ENCODE assay signal across 24 mouse cellular contexts in genomic region chr5:122639986-122640385, GRCm38 (mm10). TPM values are rescaled to one million over a fixed set of nuclear protein-coding genes. Genes with fewer than 3 reads are reported as not detected.
A peak's percentile ranks its signal among the peaks of the same experiment; 100 is the strongest.
DNase-seq lines count a peak whose midpoint lies in the region; ATAC-seq and TF ChIP-seq lines count a peak whose summit lies in the region.
"Had no signal": no experiment of that assay in that cellular context is flagged by ENCODE, and none has a peak within 500 bp of the region (broad histone marks: within the 10 kb centered on the region; RNA-seq: fewer than 3 reads in every experiment).

No protein-coding gene starts in this region.

- peak; percentile 40 for TF ChIP-seq CTCF in liver, adult 2 months (IDR thresholded peaks at IDR 0.05; ENCODE audit: low read depth, low read length)
- peak; percentile 30; the same call in 1 of the 2 replicates for TF ChIP-seq CTCF in midbrain, postnatal 0 days (IDR thresholded peaks at IDR 0.05)

- WGBS in liver, adult 2 months = 91% methylated on average over 5 of the region's 5 CpGs
- 70% methylated on average over 5 of the region's 5 CpGs for WGBS in liver, embryonic 12.5 days (ENCODE audit: insufficient replicate concordance)
- WGBS in midbrain, postnatal 0 days = 87% methylated on average over 5 of the region's 5 CpGs
- WGBS in midbrain, embryonic 11.5 days = 85% methylated on average over 5 of the region's 5 CpGs

- DNase-seq in liver, adult 2 months (ENCODE audit: extremely low read depth, low read depth, low spot score) = no peak
- DNase-seq in midbrain, postnatal 0 days (ENCODE audit: low spot score) = no peak
- no peak for DNase-seq in midbrain, embryonic 11.5 days (ENCODE audit: low spot score, missing footprints)
- DNase-seq in R1 (ENCODE audit: low read depth, low spot score) = peak; percentile 44
- no peak for DNase-seq in layer of hippocampus, adult 18-20 months (ENCODE audit: low spot score in 2 of 2)
- no peak for DNase-seq in embryo, embryonic 11 days
- DNase-seq: adrenal gland, adult 8-10 months; cerebellum, adult 18-20 months; cerebellum, postnatal 14 days; heart, postnatal 10 days; kidney, postnatal 4 days; thymus, adult 2 months; thymus, postnatal 4 days had no signal

- no peak overlapping the region for H3K4me3 ChIP-seq in liver, adult 2 months (ENCODE audit: insufficient read depth, low read depth, low read length)
- H3K4me3 ChIP-seq in liver, embryonic 12.5 days = no peak overlapping the region
- H3K4me3 ChIP-seq in midbrain, postnatal 0 days (ENCODE audit: low read depth, low read length) = no peak overlapping the region
- H3K4me3 ChIP-seq in midbrain, embryonic 11.5 days (ENCODE audit: low read depth, low read length) = no peak overlapping the region
- H3K4me3 ChIP-seq: embryonic facial prominence, embryonic 12.5 days; kidney, embryonic 15.5 days; limb, embryonic 13.5 days; lung, embryonic 15.5 days; midbrain, embryonic 10.5 days; neural tube, embryonic 15.5 days had no signal

- no peak for TF ChIP-seq POLR2A in liver, adult 2 months (IDR thresholded peaks at IDR 0.05; ENCODE audit: extremely low read depth, insufficient read depth, low read length)

- no peaks in the 10 kb centered on the region for H3K36me3 ChIP-seq in liver, adult 2 months (ENCODE audit: control insufficient read depth, insufficient read depth, low read length)
- H3K36me3 ChIP-seq in liver, embryonic 12.5 days = no peaks in the 10 kb centered on the region
- no peaks in the 10 kb centered on the region for H3K36me3 ChIP-seq in midbrain, postnatal 0 days (ENCODE audit: insufficient read depth, low read length)
- H3K36me3 ChIP-seq in midbrain, embryonic 11.5 days (ENCODE audit: control insufficient read depth, insufficient read depth, low read length) = no peaks in the 10 kb centered on the region
- H3K36me3 ChIP-seq: embryonic facial prominence, embryonic 12.5 days; kidney, embryonic 15.5 days; limb, embryonic 13.5 days; lung, embryonic 15.5 days; midbrain, embryonic 10.5 days; neural tube, embryonic 15.5 days had no signal

- H3K9ac ChIP-seq in liver, adult 2 months (ENCODE audit: low read depth, low read length) = no peak overlapping the region
- no peak overlapping the region for H3K9ac ChIP-seq in liver, embryonic 12.5 days
- no peak overlapping the region for H3K9ac ChIP-seq in midbrain, postnatal 0 days (replicated peaks; ENCODE audit: low read length, poor library complexity, severe bottlenecking)
- H3K9ac ChIP-seq in midbrain, embryonic 11.5 days (ENCODE audit: low read length) = no peak overlapping the region
- H3K9ac ChIP-seq: embryonic facial prominence, embryonic 12.5 days; kidney, embryonic 15.5 days; limb, embryonic 13.5 days; lung, embryonic 15.5 days; neural tube, embryonic 15.5 days had no signal

- no peak for ATAC-seq in liver, embryonic 12.5 days
- ATAC-seq in midbrain, postnatal 0 days (ENCODE audit: low FRiP score) = no peak
- ATAC-seq in midbrain, embryonic 11.5 days (ENCODE audit: low FRiP score) = no peak
- ATAC-seq: activated CD4-positive, CD25-positive, alpha-beta regulatory T cell, adult 4 months; inflammation-experienced regulatory T-cells, adult 6 months; Patski had no signal

- no peaks in the 10 kb centered on the region for H3K79me2 ChIP-seq in liver, adult 2 months (ENCODE audit: control insufficient read depth, insufficient read depth, low read length)

- H3K4me2 ChIP-seq in liver, embryonic 12.5 days = no peak overlapping the region
- no peak overlapping the region for H3K4me2 ChIP-seq in midbrain, postnatal 0 days (ENCODE audit: low read depth, low read length, poor library complexity, severe bottlenecking)
- H3K4me2 ChIP-seq in midbrain, embryonic 11.5 days = no peak overlapping the region
- H3K4me2 ChIP-seq: embryonic facial prominence, embryonic 12.5 days; heart, embryonic 11.5 days; kidney, embryonic 15.5 days; limb, embryonic 13.5 days; lung, embryonic 15.5 days; neural tube, embryonic 15.5 days had no signal

- no peak overlapping the region for H3K27ac ChIP-seq in liver, adult 2 months (replicated peaks; ENCODE audit: insufficient read depth, low read depth, low read length)
- H3K27ac ChIP-seq in liver, embryonic 12.5 days = no peak overlapping the region
- H3K27ac ChIP-seq in midbrain, postnatal 0 days (ENCODE audit: low read depth, low read length) = no peak overlapping the region
- no peak overlapping the region for H3K27ac ChIP-seq in midbrain, embryonic 11.5 days (ENCODE audit: low read depth, low read length)
- H3K27ac ChIP-seq: embryonic facial prominence, embryonic 12.5 days; kidney, embryonic 15.5 days; limb, embryonic 13.5 days; lung, embryonic 15.5 days; midbrain, embryonic 10.5 days; neural tube, embryonic 15.5 days had no signal

- H3K4me1 ChIP-seq in liver, adult 2 months (ENCODE audit: control insufficient read depth, insufficient read depth, low read length) = no peaks in the 10 kb centered on the region
- peaks cover 34% of the 10 kb centered on the region for H3K4me1 ChIP-seq in liver, embryonic 12.5 days
- peaks cover 2% of the 10 kb centered on the region; the same call in 1 of the 2 replicates for H3K4me1 ChIP-seq in midbrain, postnatal 0 days (ENCODE audit: insufficient read depth, low read length)
- 0 out of 2 replicates have a peak, but pooled peaks cover 3% of the 10 kb centered on the region for H3K4me1 ChIP-seq in midbrain, embryonic 11.5 days (ENCODE audit: control insufficient read depth, insufficient read depth, low read length)
- H3K4me1 ChIP-seq: embryonic facial prominence, embryonic 12.5 days; limb, embryonic 13.5 days had no signal

- H3K9me3 ChIP-seq in liver, embryonic 12.5 days (replicated peaks) = no peaks in the 10 kb centered on the region
- no peaks in the 10 kb centered on the region for H3K9me3 ChIP-seq in midbrain, postnatal 0 days (ENCODE audit: low read length)
- H3K9me3 ChIP-seq in midbrain, embryonic 11.5 days (ENCODE audit: control insufficient read depth, low read length) = no peaks in the 10 kb centered on the region
- H3K9me3 ChIP-seq: embryonic facial prominence, embryonic 12.5 days; kidney, embryonic 15.5 days; limb, embryonic 13.5 days; lung, embryonic 15.5 days; midbrain, embryonic 10.5 days; neural tube, embryonic 15.5 days had no signal

- no peaks in the 10 kb centered on the region for H3K27me3 ChIP-seq in liver, adult 2 months (ENCODE audit: control insufficient read depth, insufficient read depth, low read length)
- H3K27me3 ChIP-seq in liver, embryonic 12.5 days (replicated peaks) = peaks cover 18% of the 10 kb centered on the region; the same call in 1 of the 2 replicates
- no peaks in the 10 kb centered on the region for H3K27me3 ChIP-seq in midbrain, postnatal 0 days (ENCODE audit: insufficient read depth, low read length)
- H3K27me3 ChIP-seq in midbrain, embryonic 11.5 days (ENCODE audit: control insufficient read depth, insufficient read depth, low read length) = no peaks in the 10 kb centered on the region
- H3K27me3 ChIP-seq: embryonic facial prominence, embryonic 12.5 days; kidney, embryonic 15.5 days; limb, embryonic 13.5 days; lung, embryonic 15.5 days; neural tube, embryonic 15.5 days; Patski had no signal

RNA-seq across cellular contexts. Expression of gene P2rx7, which starts 3.7 kb away (rescaled TPM):
- 2.2 and 4.3 TPM in 2 replicates for total RNA-seq in liver, adult 2 months (2014; rRNA removed)
- polyA plus RNA-seq in liver, adult 2 months (2012; rRNA removed) = 2.7 and 4.0 TPM in 2 replicates
- 1.1 and 1.2 TPM in 2 replicates for polyA plus RNA-seq in liver, embryonic 12.5 days (2016; fragmentation: Nextera tagmentation; extraction: Ambion mirVana)
- total RNA-seq in midbrain, postnatal 0 days (2014; rRNA removed) = 6.3 and 7.3 TPM in 2 replicates
- 3.6 and 4.6 TPM in 2 replicates for polyA plus RNA-seq in midbrain, postnatal 0 days (2015; fragmentation: Nextera tagmentation; extraction: Ambion mirVana)
- 0.63 and 0.92 TPM in 2 replicates for polyA plus RNA-seq in midbrain, embryonic 11.5 days (2014; fragmentation: Nextera tagmentation; extraction: Ambion mirVana)
- 1 to 10 TPM; 7.2 to 9.9 TPM for total RNA-seq in layer of hippocampus, adult 18-20 months (2021)

RNA-seq across cellular contexts. Expression of gene Ift81, which starts 25.7 kb away (rescaled TPM):
- 1.7 and 3.0 TPM in 2 replicates for total RNA-seq in liver, adult 2 months (2014; rRNA removed)
- 0.14 and 0.38 TPM in 2 replicates for polyA plus RNA-seq in liver, adult 2 months (2012; rRNA removed)
- polyA plus RNA-seq in liver, embryonic 12.5 days (2016; fragmentation: Nextera tagmentation; extraction: Ambion mirVana) = 4.6 and 7.0 TPM in 2 replicates
- 30.5 and 35.1 TPM in 2 replicates for total RNA-seq in midbrain, postnatal 0 days (2014; rRNA removed)
- 69.9 and 71.9 TPM in 2 replicates for polyA plus RNA-seq in midbrain, postnatal 0 days (2015; fragmentation: Nextera tagmentation; extraction: Ambion mirVana)
- polyA plus RNA-seq in midbrain, embryonic 11.5 days (2014; fragmentation: Nextera tagmentation; extraction: Ambion mirVana) = 48.5 and 50.5 TPM in 2 replicates
- total RNA-seq in layer of hippocampus, adult 18-20 months (2021) = 10 to 100 TPM; 40.9 to 46.9 TPM
